Mouse (Mus musculus) embryo, embryonic 11 days (tissue): Measurements from ENCODE around the gene Cptp.

Experiments used
- DNase-seq: peaks from one replicate; pipeline ENCODE4 v3.0.0-alpha.2; 2015

Cptp gene

GRCm38 (mm10) chr4:155840076-155841002 is 28.9 kb downstream of the Cptp start:
- no peak for DNase-seq

DNA sequence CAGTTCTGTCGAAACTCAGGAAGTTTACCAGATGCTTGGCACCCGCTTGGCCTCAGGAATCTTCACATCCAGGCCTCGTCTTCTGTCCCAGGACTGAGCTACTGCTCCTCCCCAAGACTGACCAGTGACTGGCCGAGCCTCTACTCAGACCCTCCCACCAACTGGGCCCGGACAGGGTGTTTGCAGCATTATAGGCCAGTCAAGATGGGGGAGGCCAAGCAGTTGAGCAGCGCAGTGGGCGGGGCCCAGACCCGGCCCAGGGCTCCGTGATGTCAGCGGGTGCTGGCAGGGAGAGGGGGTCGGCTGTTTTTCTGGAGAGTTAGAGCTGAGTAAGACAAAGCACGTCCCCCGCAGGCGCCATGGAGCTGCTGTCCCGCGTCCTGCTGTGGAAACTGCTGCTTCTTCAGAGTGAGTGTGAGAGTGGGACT is 29.7 kb downstream of the Cptp start, which contains the start of gene Mxra8:
Gene Mxra8, plus strand, starts transcription at position 198 of the 428 bp plus-strand sequence.
- DNase-seq = peak; percentile 92

GRCm38 (mm10) chr4:155838187-155839153 is 30.8 kb downstream of the Cptp start:
- no peak for DNase-seq

DNA sequence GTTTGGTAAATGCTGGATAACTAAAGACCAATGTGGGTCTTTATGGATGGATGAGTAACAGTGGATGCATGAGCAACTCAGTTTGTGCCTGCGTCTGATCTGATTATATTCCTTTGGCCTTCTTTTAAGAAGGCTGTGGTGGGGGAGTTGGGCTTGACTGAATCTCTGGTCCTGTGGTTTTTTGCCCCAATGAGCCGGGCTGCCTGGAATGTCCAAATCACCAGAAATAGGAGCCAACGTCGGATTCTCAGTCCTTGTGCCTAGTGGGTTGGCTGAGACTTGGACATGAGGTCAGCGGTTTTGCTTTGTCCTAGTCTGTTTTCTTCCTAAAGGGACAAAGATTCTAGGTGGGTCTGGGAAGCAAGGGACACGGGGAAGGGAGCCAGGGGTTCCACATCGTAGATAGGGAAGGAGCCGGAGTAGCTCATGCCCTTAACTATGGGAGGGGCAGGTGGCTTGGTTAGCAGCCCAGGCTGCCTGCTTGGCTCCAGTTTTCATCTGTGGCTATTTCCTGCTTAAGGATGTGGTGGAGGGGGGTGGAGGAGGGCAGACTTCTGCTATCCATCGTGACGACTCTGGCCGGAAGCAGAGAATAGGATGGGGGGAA is 31.7 kb downstream of the Cptp start:
- no peak for DNase-seq

DNA sequence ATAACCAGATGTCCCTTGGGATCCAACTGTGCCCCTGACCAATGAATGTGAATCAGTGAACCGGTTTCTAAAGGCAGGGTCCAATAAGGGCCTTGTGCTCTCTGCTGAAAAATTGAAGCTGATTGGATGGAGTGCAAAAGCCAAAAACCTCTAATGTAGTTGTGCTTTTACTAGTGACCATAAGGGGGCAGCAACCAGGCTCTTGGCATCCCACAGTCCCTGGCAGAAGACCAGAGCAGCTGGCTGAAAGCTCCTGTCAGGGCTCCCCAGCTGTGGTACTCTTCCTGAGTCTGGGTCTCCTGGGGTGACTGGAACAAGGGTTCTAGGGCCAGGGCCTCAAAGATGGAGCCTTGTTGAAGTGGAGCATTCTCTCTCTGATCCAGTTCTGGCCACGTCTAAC is 35.4 kb downstream of the Cptp start:
- DNase-seq = peak; percentile 85

GRCm38 (mm10) chr4:155833234-155833633 is 36.0 kb downstream of the Cptp start:
- DNase-seq = no peak

- DNase-seq = no peak
Measured at GRCm38 (mm10) chr4:155832321-155832720, 36.9 kb downstream of the Cptp start.

GRCm38 (mm10) chr4:155831831-155832230 is 37.4 kb downstream of the Cptp start:
- DNase-seq = no peak

- DNase-seq = peak; percentile 98
Measured at GRCm38 (mm10) chr4:155831205-155831766, 38.0 kb downstream of the Cptp start, which contains the start of gene Aurkaip1. Aurkaip1 (plus strand) TSS chr4:155831272.

GRCm38 (mm10) chr4:155830596-155830995 is 38.6 kb downstream of the Cptp start:
- DNase-seq = no peak

GRCm38 (mm10) chr4:155829866-155830265 is 39.4 kb downstream of the Cptp start:
- no peak for DNase-seq

- DNase-seq = no peak
Measured at GRCm38 (mm10) chr4:155823443-155823842, 45.8 kb downstream of the Cptp start.

- DNase-seq = no peak
Measured at GRCm38 (mm10) chr4:155821025-155821424, 48.2 kb downstream of the Cptp start.

DNA sequence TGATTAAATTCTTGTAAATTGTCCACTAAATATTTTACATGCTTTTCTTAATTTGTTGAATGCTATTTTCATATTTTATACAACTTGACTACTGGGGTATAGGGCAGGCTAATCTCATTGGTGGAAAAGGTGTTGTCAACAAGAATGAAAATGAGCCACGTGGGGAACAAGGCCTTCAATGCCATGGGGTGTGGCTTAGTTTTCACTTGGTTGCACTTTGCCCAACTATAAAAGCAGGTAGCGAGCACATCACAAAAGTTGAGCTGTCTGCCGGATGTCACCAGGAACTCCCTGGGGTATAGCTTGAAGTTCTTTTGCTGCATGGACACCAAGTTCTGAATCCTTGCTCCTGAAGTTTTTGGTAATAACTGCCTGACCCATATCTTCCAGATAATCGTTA is 51.7 kb downstream of the Cptp start:
- DNase-seq = no peak
